Mouse (Mus musculus) neutrophil, adult 5-6 weeks (primary cell): ENCODE data around the gene Cdca3. TPM values are rescaled to one million over a fixed set of nuclear protein-coding genes. Genes with fewer than 3 reads are reported as not detected.
"Not testable (repeated sequence)": the region's sequence is repeated elsewhere in the genome, so short reads cannot be mapped to it uniquely, and the experiment has no call there.

ENCODE experiments used
- ATAC-seq: fragments of 151-379, 151-347 bp; 2 replicates; pipeline ENCODE4 v1.8.0; 2017; ENCODE audit warnings: mild to moderate bottlenecking, moderate TSS enrichment; ENCODE audit not compliant: insufficient number of reproducible peaks, poor library complexity, low FRiP score, severe bottlenecking; ENCODE audit errors: extremely low read depth
- total RNA-seq: library from RNA; stranded (forward); fragments of 200-1000 nt; gene quantifications from 2 replicates; pipeline ENCODE4 v1.2.3, GENCODE M21; 2017

Gene Cdca3
- total RNA-seq, 1 experiment from 2014 or later = 3.0 TPM

DNA sequence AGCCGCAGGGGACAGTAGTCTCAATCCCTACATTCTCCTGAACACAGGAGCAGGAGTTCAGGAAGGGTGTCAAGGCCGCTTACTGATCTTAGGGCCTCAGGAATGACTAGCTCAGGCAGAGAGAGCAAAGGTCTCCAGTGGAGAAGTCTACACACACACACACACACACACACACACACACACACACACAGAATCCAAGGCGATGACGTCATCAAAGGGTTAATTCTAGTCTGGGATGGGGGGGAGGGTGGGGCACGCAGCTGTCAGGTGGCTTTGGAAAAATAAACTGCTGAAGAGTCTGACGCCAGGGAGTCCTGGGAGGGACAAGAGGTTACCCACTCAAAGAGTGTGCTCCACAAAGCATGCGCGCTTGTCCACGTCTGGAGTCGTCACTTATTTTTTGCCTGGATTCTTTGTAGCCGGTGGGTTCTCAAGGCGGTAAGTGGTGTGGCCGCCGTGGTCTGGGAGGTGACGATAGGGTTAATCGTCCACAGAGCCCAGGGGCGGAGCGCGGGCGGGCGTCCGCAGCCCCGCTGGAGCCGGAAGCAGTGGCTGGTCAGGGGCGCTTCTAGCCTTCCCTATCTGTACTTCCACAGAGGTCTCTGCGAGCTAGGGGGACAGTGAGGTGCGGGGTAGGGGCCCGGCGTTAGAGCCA is 20.9 kb upstream of the Cdca3 start, which contains the start of gene Spsb2:
Spsb2 (plus strand) TSS at position 304 of the 655 bp plus-strand sequence.
- peak; percentile 20; the same call in 1 of the 2 replicates for ATAC-seq

DNA sequence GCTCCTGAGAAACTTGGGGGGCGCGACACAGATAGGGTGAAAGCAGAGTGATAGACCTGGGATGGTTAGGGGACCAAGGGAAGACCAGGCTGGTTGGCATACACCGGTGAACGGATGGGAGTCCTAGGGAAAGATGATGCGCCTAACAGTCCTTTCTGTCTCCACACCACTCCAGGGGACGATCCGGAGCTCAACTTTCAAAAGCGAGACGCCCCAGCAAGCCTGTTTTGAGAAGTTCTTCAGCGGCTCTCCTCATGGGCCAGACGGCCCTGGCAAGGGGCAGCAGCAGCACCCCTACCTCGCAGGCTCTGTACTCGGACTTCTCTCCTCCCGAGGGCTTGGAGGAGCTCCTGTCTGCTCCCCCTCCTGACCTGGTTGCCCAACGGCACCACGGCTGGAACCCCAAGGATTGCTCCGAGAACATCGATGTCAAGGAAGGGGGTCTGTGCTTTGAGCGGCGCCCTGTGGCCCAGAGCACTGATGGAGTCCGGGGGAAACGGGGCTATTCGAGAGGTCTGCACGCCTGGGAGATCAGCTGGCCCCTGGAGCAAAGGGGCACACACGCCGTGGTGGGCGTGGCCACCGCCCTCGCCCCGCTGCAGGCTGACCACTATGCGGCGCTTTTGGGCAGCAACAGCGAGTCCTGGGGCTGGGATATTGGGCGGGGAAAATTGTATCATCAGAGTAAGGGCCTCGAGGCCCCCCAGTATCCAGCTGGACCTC is 20.1 kb upstream of the Cdca3 start:
- peak; percentile 25; the same call in 1 of the 2 replicates for ATAC-seq

DNA sequence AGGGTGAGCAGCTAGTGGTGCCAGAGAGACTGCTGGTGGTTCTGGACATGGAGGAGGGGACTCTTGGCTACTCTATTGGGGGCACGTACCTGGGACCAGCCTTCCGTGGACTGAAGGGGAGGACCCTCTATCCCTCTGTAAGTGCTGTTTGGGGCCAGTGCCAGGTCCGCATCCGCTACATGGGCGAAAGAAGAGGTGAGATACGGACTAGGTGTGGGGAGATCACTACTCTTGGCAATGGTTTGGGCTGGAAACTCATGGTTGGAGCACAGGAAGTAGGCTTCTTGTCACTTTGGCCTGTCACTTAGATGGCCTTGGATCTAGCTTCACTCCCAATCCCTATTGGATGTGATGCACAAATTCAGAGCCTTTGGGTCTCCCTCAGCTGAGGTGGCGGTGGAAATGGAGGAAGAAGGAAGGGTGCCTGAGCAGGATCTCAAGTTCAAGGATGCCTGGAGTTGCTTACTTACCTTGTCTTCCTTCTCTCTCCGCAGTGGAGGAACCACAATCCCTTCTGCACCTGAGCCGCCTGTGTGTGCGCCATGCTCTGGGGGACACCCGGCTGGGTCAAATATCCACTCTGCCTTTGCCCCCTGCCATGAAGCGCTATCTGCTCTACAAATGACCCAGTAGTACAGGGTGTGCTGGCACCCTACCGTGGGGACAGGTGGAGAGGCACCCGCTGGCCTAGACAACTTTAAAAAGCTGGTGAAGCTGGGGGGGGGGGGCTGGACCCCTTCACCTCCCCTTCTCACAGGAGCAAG is 19.4 kb upstream of the Cdca3 start:
- ATAC-seq = no peak

DNA sequence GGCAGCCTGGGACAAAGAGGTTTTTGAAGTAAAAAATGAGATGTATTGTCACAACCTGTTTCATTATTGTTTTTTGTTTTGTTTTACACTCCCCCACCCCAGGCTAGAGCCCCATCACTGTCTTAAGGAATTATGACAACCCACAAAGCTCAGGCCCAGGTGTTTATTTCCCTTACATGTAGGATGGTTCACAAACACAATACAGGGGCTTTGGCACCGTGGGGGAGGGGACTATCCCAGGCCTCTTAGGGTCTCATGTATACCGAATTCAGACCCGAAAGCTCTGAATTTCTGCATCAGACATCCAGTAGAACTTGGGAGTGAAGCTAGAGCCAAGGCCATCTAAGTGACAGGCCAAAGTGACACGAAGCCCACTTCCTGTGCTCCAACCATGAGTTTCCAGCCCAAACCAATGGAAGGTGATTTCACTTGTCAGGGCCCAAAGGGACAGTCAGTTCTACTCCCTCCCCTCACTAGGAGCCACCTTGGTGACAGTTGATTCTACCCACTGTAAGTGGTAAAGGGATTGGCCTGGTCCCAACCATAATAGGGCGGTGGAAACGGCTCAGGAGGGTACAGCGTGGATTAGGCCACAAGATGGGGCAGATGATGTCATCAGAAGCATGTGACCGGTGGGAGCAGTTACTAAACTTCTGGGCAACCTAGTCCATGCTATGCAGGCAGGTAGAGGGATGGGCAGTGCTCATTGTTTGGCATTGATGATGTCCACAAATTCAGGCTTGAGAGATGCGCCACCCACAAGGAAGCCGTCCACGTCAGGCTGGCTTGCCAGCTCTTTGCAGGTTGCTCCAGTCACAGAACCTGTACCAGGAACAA is 18.6 kb upstream of the Cdca3 start:
- ATAC-seq = not testable (repeated sequence)

DNA sequence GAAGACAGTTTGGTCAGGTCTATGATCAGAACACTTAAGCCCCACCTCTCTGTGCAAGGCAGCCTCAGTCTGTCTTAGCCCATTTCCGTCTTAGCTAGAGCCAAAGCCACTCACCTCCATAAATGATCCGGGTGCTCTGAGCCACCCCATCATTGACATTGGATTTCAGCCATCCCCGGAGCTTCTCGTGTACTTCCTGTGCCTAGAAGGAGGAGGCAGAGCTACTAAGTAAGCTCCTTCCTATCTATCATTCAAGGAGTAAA is 18.0 kb upstream of the Cdca3 start:
- ATAC-seq = no peak

DNA sequence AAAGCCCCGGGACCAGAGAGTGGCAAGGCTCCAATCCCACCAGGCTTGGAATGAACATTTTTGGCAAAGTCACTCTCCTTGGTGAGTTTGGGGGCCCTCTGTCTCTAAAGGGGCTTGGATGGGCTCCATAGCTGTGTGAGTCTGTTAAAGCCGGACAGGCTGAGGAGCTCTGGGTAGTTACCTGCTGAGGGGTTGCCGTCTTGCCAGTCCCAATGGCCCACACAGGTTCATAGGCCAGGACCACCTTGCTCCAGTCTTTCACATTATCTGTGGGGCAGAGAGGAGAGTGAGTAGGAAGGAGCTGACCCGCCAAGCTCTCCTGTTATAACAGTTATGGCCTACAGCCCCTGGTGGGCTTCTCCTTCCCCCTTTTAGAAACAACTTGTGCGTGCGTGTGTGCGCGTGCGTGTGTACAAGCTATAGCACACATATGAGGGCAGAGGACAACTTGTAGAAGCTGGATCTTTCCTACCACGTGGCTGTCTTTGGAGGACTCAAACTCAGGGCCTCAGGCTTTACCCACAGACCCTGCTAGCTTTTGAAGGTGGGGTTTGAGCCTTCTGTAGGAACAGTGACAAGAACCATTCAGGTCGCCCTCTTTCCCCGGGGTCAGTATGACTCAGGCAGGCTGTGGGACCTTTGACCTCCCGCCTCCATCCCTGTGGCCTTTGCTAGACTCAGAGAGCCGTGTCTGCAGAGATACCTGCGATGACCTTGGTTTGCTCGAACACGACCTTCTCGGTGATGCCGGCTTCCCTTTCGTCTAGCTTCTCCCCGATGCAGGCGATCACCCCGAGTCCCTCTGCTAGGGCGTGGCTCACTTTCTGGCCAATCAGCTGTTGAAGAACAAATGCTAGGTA is 17.4 kb upstream of the Cdca3 start:
- no peak for ATAC-seq

DNA sequence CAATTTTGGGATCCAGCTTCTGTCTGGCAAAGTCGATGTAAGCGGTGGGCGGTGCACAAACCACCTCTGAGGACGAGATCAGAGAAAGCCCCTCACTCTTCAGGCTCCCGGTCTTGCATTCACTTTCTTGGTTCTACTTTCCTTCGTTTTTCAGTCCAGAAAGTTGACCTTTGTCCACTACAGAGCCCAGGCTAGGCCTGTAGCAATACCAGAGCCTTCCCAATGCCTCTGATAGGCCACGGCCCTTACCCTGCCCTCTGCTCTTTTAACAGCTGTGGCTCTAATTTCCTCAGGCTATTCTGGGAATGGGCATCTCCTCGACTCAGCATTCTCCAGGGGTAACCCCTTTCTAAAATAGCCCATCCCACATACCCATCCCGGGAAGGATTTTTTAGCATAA is 16.5 kb upstream of the Cdca3 start:
- no peak for ATAC-seq

DNA sequence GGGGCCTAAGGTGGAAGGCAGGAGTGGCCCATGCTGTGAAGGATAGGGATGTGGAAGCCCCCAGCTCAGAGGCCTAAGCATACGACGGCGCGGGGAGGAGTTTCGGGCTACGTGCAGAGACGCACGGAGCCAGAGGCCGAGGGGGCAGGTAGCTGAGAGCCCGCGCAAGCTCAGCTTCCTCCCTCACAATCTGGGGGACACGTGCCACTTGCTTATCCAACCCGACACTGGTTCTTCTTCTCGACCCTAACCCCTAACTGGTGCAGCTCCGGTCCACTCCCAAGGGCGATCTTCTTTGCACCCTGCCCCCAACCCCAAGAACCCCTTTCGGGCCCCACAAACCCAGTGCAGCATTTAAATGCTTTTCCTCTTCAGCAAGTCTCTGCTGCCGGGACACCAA is 15.9 kb upstream of the Cdca3 start:
- ATAC-seq = peak; percentile 18; the same call in 1 of the 2 replicates

DNA sequence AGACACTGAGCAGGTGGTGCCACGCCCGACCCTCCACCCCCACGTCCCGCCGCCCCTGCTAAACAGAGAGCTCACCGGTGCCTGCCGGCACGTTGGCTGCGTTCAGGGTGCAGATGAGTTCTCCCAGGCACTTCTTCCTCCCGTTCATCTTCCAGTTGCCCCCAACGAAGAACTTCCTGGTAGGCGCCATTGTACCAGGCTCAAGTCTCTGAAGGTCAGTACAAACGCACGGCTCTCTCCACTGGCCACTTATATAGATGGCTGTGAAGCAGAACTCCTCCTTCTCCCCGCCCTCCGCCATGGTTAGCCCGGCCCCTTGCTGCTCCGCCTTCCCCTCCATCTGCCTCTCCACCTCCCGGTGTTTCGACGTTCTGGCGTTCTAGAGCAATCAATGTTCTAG is 15.4 kb upstream of the Cdca3 start, which contains the start of gene Tpi1:
Tpi1 (minus strand) TSS at position 364 of the 400 bp plus-strand sequence.
- ATAC-seq = peak; percentile 84

DNA sequence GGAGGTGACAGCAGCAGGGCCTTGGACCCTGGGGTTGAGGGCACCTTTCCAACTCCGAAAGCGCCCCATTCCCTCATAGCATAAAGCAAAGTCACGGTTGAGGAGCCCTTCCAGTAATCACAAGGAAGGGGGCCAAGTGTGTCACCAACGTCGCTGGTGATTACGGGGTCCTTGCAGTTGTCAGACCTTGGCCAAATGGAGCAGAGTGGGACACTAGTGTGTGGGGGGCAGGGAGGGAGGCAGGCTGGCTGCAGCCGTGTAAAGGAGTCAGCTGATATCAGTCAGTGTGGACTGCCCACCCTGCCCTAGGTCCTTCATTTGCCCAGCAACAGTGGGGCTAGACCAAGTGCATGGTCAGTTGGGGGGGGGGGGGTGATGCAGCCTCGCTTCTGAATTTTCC is 14.9 kb upstream of the Cdca3 start:
- ATAC-seq = no peak

DNA sequence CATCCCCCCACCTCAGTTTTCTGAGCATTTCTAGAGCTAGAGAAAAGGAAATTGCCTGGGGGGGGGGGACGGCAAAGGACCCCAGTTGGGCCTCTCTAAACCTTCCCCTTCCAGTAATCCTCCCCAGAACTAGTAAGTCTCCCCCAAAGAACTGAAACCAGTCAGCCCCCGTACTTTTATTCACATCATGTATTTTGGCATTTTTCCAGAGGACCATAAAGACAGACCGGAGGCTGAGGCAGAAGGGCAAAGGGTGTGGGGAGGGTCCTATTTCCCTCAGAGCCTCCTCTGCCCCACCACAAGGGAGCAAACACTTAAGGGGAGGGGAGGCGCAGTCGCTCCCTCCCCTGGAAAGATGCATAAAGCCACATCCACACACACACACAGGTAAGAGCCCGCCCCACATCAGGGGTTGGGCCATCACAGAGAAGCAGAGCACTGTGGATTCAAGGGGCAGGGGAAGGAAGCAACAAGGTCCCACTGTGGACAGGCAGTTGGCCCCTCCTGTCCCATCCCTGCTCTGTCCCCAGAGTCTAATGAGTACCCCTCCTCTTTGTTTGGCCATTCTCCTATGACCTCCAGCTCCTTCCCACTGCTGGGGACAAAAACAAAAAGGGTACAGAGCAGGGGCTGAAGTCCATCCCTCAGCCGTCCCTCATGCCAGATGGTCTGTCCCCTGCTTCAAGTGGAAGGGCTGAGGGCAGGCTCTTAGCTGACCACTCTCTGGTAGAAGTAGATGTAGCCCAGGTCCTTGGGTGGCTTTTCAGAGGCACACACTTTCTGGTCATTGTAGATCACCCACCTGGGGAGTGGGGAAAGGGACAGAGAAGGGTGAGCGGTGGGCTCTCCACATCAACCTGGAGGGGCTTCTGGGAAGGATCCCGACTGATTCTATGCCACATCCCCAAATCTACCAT is 14.2 kb upstream of the Cdca3 start:
- no peak for ATAC-seq

DNA sequence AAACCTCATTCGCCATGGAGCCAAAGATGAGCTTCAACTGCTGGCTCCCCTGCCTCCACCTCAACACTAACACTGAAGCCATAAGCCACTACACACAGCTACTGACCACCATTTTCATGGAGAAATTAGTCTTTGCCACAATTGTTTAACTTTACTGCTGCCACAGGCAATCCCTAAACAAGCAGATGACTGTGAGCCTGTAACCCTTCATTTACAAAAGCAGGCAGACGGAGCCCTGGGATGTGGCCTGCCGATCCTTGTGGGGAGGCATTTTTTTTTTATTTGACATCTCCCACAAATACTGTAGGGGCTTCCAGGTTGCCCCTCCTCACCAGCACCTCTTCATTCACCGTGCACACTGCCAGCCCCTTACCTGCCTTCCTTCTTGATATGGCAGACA is 12.7 kb upstream of the Cdca3 start:
- no peak for ATAC-seq

DNA sequence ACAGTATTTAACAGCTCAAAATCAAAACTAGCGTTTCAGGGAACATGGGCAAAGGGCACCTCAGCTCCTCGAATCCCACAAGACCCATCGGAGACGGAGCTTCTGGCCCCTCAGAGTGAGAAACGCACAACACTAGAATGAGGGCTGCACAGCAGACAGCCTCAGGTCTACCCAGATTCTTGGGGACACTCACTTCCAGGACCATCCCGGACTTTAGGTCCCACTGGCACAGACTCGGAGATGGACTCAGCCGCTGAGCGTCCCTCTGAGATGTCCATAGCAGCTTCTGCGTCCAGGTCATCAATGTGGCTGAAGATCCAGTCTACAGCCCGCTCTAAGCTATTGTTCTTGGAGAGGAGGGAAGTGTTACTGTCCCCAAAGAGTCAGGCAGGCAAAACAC is 12.2 kb upstream of the Cdca3 start:
- ATAC-seq = no peak

DNA sequence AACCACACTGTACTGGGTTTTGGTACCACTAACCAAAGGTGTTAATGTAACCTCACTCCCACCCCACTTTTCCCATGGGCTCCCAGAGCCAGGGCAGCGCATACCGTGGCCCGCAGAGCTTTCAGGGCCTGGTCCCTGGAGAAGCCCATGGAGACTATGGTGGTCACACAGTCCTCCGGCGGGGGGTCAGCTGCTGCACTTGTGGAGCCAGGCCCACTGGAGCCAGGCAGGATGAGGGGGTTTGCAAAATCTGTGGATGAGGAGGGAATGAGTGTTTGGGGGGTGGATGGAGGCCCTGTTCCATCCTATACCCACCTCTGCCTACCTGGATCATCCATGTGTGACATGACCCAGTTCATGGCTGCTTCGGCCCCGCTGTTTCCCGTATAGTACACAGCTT is 11.8 kb upstream of the Cdca3 start:
- ATAC-seq = no peak

DNA sequence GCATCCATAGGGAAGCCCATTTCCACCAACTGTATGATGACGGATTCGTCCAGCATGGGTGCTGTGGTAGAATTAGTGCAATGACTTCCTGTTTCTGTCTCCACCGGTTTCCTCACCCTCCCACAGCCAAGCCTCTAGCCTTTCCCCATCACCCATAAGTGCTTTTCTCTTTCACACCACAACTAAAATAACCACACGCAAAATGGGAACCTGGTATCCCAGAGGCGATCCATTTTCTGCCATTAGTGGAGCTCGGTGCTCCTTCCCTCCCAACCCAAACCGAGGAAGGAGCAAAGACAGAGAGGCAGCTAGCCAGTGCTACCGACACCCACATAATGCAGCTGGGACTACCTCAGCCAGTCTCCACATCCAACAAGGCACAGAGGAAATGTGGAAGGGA is 11.4 kb upstream of the Cdca3 start:
- ATAC-seq = peak; percentile 38; the same call in 1 of the 2 replicates

DNA sequence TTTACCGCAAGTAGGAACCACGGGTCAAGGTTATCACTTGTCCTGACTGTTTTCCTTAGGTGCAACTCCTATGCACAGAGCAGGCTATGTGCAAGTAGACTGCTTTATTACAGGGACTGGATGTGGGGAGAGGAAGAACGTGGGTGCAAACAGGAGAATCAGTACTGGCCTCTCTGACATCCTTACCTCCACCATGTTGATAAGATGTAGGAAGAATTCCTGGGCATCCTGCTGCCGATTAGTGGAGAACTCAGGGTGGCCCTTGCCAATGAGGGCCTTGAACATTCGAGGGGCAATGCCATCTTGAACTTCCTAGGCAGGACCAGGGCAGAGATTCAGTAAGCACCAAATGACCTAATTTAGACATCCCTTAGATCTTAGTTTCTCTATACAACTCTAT is 8.5 kb upstream of the Cdca3 start:
- no peak for ATAC-seq

DNA sequence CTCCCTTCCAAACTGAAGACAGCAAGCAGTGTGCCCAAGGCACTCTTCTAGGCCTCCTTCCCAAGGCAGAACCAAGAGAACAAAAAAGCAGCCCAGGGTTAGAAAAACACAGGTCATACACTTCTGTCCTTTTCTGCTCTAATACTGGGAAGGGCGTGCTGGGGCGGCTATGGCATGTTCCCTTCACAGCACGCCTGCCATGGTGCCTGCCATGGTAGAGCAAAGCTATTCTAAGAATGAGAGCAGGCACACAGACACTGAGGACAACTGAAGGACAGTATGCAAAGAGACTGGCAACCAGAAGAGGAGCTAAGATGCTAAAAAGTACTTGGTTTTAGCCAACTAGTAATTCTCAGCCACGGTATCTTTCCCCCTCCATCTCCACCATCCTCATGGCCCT is 7.3 kb upstream of the Cdca3 start:
- ATAC-seq = no peak
